Mouse (Mus musculus): ENCODE results near the gene Fgf13. TPM values are rescaled to one million over a fixed set of nuclear protein-coding genes. Genes with fewer than 3 reads are reported as not detected.

Fgf13 gene
- polyA plus RNA-seq, 1 experiment from 2014 or later = 214 TPM

DNA sequence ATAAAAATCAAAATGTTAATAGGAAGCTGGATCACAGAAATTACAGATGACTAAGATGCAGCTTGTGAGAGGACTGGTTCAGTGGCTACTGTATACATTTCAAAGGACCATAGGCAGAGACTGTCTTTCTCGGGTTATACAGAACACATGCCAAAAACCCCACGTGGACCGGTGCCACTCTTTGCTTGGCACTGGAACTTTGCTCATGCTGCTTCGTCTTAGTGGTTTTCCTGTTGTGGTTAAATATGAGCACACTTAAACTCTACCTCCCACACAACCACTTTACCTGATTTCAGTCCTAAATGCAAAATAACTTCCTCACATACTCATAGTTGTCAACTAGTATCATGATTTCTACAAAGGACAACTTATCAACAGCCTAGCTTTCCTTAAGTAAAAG, 59.6 kb downstream of the Fgf13 start:
- H3K36me3 ChIP-seq (ENCODE audit: control insufficient read depth, insufficient read depth, low read length) = no peaks in the 10 kb centered on the region
- H3K4me1 ChIP-seq (ENCODE audit: control insufficient read depth, insufficient read depth, low read length) = no peaks in the 10 kb centered on the region
- H3K4me3 ChIP-seq (ENCODE audit: low read depth, low read length) = no peak overlapping the region
- H3K27me3 ChIP-seq (ENCODE audit: control insufficient read depth, insufficient read depth, low read depth, low read length) = no peaks in the 10 kb centered on the region
- H3K4me2 ChIP-seq (ENCODE audit: low read length) = no peak overlapping the region
- H3K9ac ChIP-seq (ENCODE audit: low read depth, low read length) = no peak overlapping the region
- H3K9me3 ChIP-seq (replicated peaks; ENCODE audit: control insufficient read depth, low read length, poor library complexity, severe bottlenecking) = no peaks in the 10 kb centered on the region
- WGBS = 71% methylated on average over 4 of the region's 4 CpGs
- ATAC-seq = no peak
- no peak overlapping the region for H3K27ac ChIP-seq (ENCODE audit: low read length)

- 25% methylated on average over 1 of the region's 1 CpGs for WGBS
- Histone ChIP-seq H3K27me3 (ENCODE audit: control insufficient read depth, insufficient read depth, low read depth, low read length) (no peaks in the 10 kb centered on the region), H3K9ac (ENCODE audit: low read depth, low read length) (no peak overlapping the region), H3K4me2 (ENCODE audit: low read length) (no peak overlapping the region), H3K36me3 (ENCODE audit: control insufficient read depth, insufficient read depth, low read length) (no peaks in the 10 kb centered on the region), H3K27ac (ENCODE audit: low read length) (no peak overlapping the region), H3K9me3 (replicated peaks; ENCODE audit: control insufficient read depth, low read length, poor library complexity, severe bottlenecking) (no peaks in the 10 kb centered on the region), H3K4me3 (ENCODE audit: low read depth, low read length) (no peak overlapping the region), H3K4me1 (ENCODE audit: control insufficient read depth, insufficient read depth, low read length) (no peaks in the 10 kb centered on the region)
- ATAC-seq = no peak
Measured at GRCm38 (mm10) chrX:59493388-59493787, 74.5 kb downstream of the Fgf13 start.

- Histone ChIP-seq H3K36me3 (ENCODE audit: control insufficient read depth, insufficient read depth, low read length) (no peaks in the 10 kb centered on the region), H3K9me3 (replicated peaks; ENCODE audit: control insufficient read depth, low read length, poor library complexity, severe bottlenecking) (no peaks in the 10 kb centered on the region), H3K4me2 (ENCODE audit: low read length) (no peak overlapping the region), H3K27me3 (ENCODE audit: control insufficient read depth, insufficient read depth, low read depth, low read length) (no peaks in the 10 kb centered on the region), H3K9ac (ENCODE audit: low read depth, low read length) (no peak overlapping the region), H3K4me1 (ENCODE audit: control insufficient read depth, insufficient read depth, low read length) (no peaks in the 10 kb centered on the region), H3K27ac (ENCODE audit: low read length) (no peak overlapping the region), H3K4me3 (ENCODE audit: low read depth, low read length) (no peak overlapping the region)
- WGBS = 80% methylated on average over 2 of the region's 2 CpGs
- ATAC-seq = no peak
Measured at GRCm38 (mm10) chrX:59485426-59485825, 82.4 kb downstream of the Fgf13 start.

DNA sequence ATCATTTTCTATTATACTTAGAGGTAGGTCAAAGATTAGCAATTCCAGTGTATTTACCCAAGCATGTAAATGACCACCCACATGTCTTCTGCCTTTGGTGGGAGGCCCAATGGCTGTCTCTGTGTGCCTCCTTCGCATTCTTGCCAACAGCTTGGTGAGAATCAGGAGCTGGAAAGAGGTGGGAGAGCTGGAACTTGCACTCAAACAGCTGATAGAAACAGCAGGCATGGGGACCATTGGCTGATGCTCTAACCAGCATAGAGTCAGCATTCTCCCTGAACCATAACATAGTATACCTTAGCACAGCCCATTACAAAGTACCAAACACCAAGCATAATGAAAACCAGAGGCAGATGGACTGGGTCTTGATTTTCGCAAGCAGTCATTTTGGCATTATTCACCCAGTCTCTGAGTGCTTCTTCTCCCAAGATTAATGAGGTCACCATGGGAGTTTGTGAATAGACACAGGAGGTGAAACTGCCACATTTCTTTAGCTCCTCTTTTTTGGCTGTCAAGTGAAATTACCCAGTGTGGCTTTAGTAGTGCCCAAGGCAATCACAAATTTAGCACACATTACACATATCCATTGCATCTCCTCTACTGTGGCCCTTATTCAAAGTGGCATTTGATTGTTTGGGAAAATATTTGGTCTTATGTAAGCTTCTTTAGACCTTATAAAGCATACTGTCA, 165.1 kb downstream of the Fgf13 start:
- no peak overlapping the region for H3K4me3 ChIP-seq (ENCODE audit: low read depth, low read length)
- no peaks in the 10 kb centered on the region for H3K9me3 ChIP-seq (replicated peaks; ENCODE audit: control insufficient read depth, low read length, poor library complexity, severe bottlenecking)
- 66% methylated on average over 2 of the region's 2 CpGs for WGBS
- H3K4me2 ChIP-seq (ENCODE audit: low read length) = no peak overlapping the region
- no peak overlapping the region for H3K9ac ChIP-seq (ENCODE audit: low read depth, low read length)
- H3K27me3 ChIP-seq (ENCODE audit: control insufficient read depth, insufficient read depth, low read depth, low read length) = no peaks in the 10 kb centered on the region
- H3K36me3 ChIP-seq (ENCODE audit: control insufficient read depth, insufficient read depth, low read length) = no peaks in the 10 kb centered on the region
- no peak overlapping the region for H3K27ac ChIP-seq (ENCODE audit: low read length)
- no peak for ATAC-seq
- H3K4me1 ChIP-seq (ENCODE audit: control insufficient read depth, insufficient read depth, low read length) = no peaks in the 10 kb centered on the region

DNA sequence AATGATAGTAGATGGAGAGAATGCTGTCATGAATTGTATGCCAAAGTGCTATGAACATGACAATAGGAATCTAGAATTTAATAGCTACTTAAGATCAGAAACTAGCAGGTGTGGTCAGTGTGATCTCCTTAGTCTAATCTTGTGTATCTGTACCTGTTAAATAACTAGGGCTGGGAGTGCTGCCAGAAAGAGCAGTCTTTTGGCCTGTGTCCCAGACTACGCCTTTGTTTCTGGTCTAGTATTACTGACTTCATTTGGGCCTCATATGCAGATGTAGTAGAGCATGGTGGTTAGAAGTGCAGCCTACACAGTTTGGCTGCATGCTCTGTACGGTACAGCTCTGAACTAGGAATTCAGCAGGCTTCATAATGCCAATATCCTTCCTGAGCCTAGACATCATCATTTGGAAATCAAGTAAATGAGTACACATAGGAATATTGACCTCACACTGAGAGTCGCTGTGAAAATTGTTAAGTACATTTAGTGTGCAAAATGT, 276.9 kb downstream of the Fgf13 start:
- Histone ChIP-seq H3K9me3 (replicated peaks; ENCODE audit: control insufficient read depth, low read length, poor library complexity, severe bottlenecking) (no peaks in the 10 kb centered on the region), H3K4me2 (ENCODE audit: low read length) (no peak overlapping the region), H3K36me3 (ENCODE audit: control insufficient read depth, insufficient read depth, low read length) (no peaks in the 10 kb centered on the region), H3K27me3 (ENCODE audit: control insufficient read depth, insufficient read depth, low read depth, low read length) (no peaks in the 10 kb centered on the region), H3K27ac (ENCODE audit: low read length) (no peak overlapping the region), H3K9ac (ENCODE audit: low read depth, low read length) (no peak overlapping the region), H3K4me1 (ENCODE audit: control insufficient read depth, insufficient read depth, low read length) (no peaks in the 10 kb centered on the region), H3K4me3 (ENCODE audit: low read depth, low read length) (no peak overlapping the region)
- ATAC-seq = no peak
- 80% methylated on average over 3 of the region's 3 CpGs for WGBS

DNA sequence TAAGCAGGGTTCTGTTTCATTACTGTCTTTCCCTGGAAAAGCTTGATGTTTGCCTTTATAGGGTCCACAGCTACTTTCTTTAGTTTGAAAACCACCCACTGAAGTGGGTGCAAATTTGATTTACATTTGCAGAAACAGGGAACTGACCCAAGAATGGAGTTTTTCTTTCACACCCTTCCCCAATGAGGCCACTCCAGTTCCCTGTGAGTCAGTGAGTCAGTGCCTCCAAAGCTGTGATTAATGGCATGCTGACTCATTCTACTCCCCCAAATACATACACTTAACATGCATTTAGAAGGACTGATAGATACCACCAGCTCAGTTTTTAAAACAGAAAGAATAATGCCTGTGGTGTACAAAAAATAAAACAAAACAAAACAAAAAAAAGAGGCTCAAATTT, 316.3 kb downstream of the Fgf13 start:
- Histone ChIP-seq H3K4me2 (ENCODE audit: low read length) (no peak overlapping the region), H3K9me3 (replicated peaks; ENCODE audit: control insufficient read depth, low read length, poor library complexity, severe bottlenecking) (no peaks in the 10 kb centered on the region), H3K4me3 (ENCODE audit: low read depth, low read length) (no peak overlapping the region), H3K27ac (ENCODE audit: low read length) (no peak overlapping the region), H3K27me3 (ENCODE audit: control insufficient read depth, insufficient read depth, low read depth, low read length) (no peaks in the 10 kb centered on the region), H3K9ac (ENCODE audit: low read depth, low read length) (no peak overlapping the region), H3K4me1 (ENCODE audit: control insufficient read depth, insufficient read depth, low read length) (no peaks in the 10 kb centered on the region), H3K36me3 (ENCODE audit: control insufficient read depth, insufficient read depth, low read length) (no peaks in the 10 kb centered on the region)
- ATAC-seq = no peak

GRCm38 (mm10) chrX:59243752-59244151, 324.1 kb downstream of the Fgf13 start:
- no peaks in the 10 kb centered on the region for H3K27me3 ChIP-seq (ENCODE audit: control insufficient read depth, insufficient read depth, low read depth, low read length)
- no peak overlapping the region for H3K9ac ChIP-seq (ENCODE audit: low read depth, low read length)
- ATAC-seq = no peak
- H3K9me3 ChIP-seq (replicated peaks; ENCODE audit: control insufficient read depth, low read length, poor library complexity, severe bottlenecking) = no peaks in the 10 kb centered on the region
- no peaks in the 10 kb centered on the region for H3K4me1 ChIP-seq (ENCODE audit: control insufficient read depth, insufficient read depth, low read length)
- H3K27ac ChIP-seq (ENCODE audit: low read length) = no peak overlapping the region
- no peak overlapping the region for H3K4me3 ChIP-seq (ENCODE audit: low read depth, low read length)
- H3K4me2 ChIP-seq (ENCODE audit: low read length) = no peak overlapping the region
- 76% methylated on average over 3 of the region's 3 CpGs for WGBS
- no peaks in the 10 kb centered on the region for H3K36me3 ChIP-seq (ENCODE audit: control insufficient read depth, insufficient read depth, low read length)

DNA sequence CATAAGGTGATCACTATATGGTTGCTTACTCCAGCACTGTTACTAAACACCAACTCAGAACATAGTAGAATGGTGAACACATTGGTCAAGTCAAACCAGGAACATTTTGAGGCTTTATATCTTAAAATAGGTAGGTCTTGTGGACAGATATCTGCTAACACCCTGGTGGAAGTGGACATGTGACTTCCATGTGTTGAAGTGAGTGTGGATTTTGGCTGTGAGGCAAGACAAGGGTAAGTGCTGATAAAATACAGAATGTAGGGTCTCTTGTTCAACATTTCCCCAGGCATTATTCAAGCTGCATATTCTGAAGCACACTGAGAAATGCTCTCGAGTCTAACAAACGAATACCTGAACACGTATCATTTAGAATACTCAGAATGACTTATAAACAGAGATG, 324.7 kb downstream of the Fgf13 start:
- H3K9me3 ChIP-seq (replicated peaks; ENCODE audit: control insufficient read depth, low read length, poor library complexity, severe bottlenecking) = no peaks in the 10 kb centered on the region
- no peak overlapping the region for H3K9ac ChIP-seq (ENCODE audit: low read depth, low read length)
- H3K4me3 ChIP-seq (ENCODE audit: low read depth, low read length) = no peak overlapping the region
- no peak overlapping the region for H3K4me2 ChIP-seq (ENCODE audit: low read length)
- ATAC-seq = no peak
- no peaks in the 10 kb centered on the region for H3K4me1 ChIP-seq (ENCODE audit: control insufficient read depth, insufficient read depth, low read length)
- H3K36me3 ChIP-seq (ENCODE audit: control insufficient read depth, insufficient read depth, low read length) = no peaks in the 10 kb centered on the region
- no peaks in the 10 kb centered on the region for H3K27me3 ChIP-seq (ENCODE audit: control insufficient read depth, insufficient read depth, low read depth, low read length)
- whole genome bisulfite sequencing = 85% methylated on average over 3 of the region's 3 CpGs
- H3K27ac ChIP-seq (ENCODE audit: low read length) = no peak overlapping the region

DNA sequence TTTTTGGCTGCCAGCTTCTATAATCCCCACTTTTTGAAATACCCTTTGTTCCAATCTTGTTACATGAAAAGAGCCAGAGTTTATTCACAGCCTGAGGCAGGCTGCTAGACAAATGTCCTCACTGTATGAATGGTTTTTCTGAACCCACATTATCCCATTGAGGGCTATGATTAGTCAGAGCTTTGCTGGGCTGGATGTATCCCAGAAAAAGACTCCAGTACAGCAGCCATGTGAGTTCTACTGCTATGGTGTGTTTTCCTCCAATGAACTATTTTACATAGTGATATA, 326.5 kb downstream of the Fgf13 start:
- ATAC-seq = no peak
- Histone ChIP-seq H3K9ac (ENCODE audit: low read depth, low read length) (no peak overlapping the region), H3K4me2 (ENCODE audit: low read length) (no peak overlapping the region), H3K4me1 (ENCODE audit: control insufficient read depth, insufficient read depth, low read length) (no peaks in the 10 kb centered on the region), H3K27me3 (ENCODE audit: control insufficient read depth, insufficient read depth, low read depth, low read length) (no peaks in the 10 kb centered on the region), H3K4me3 (ENCODE audit: low read depth, low read length) (no peak overlapping the region), H3K27ac (ENCODE audit: low read length) (no peak overlapping the region), H3K36me3 (ENCODE audit: control insufficient read depth, insufficient read depth, low read length) (no peaks in the 10 kb centered on the region), H3K9me3 (replicated peaks; ENCODE audit: control insufficient read depth, low read length, poor library complexity, severe bottlenecking) (no peaks in the 10 kb centered on the region)
